Mouse (Mus musculus): ENCODE measurements around the gene Aplp2. TPM values are rescaled to one million over a fixed set of nuclear protein-coding genes. Genes with fewer than 3 reads are reported as not detected.

The Aplp2 gene
- polyA plus RNA-seq, 1 experiment from 2014 or later, result 164 TPM

GRCm38 (mm10) chr9:31245006-31245405 is 33.4 kb upstream of the Aplp2 start:
- H3K9ac ChIP-seq, result no peak overlapping the region
- no peaks in the 10 kb centered on the region for H3K27me3 ChIP-seq
- no peak overlapping the region for H3K4me3 ChIP-seq (replicated peaks)
- no peaks in the 10 kb centered on the region for H3K9me3 ChIP-seq (replicated peaks)
- peaks cover 36% of the 10 kb centered on the region for H3K4me1 ChIP-seq (replicated peaks)
- 87% methylated on average over 6 of the region's 6 CpGs for WGBS (ENCODE audit: insufficient replicate concordance)
- DNase-seq (no peak), ATAC-seq (ENCODE audit: low read depth) (no peak)
- H3K27ac ChIP-seq, result no peak overlapping the region
- H3K4me2 ChIP-seq, result no peak overlapping the region
- no peaks in the 10 kb centered on the region for H3K36me3 ChIP-seq

GRCm38 (mm10) chr9:31243939-31244333 is 32.3 kb upstream of the Aplp2 start:
- H3K9me3 ChIP-seq (replicated peaks), result no peaks in the 10 kb centered on the region
- H3K4me2 ChIP-seq, result no peak overlapping the region
- WGBS (ENCODE audit: insufficient replicate concordance), result 66% methylated on average over 5 of the region's 5 CpGs
- H3K27ac ChIP-seq, result no peak overlapping the region
- no peak overlapping the region for H3K4me3 ChIP-seq (replicated peaks)
- H3K4me1 ChIP-seq (replicated peaks), result peaks cover 31% of the 10 kb centered on the region
- DNase-seq (no peak), ATAC-seq (ENCODE audit: low read depth) (no peak)
- H3K27me3 ChIP-seq, result no peaks in the 10 kb centered on the region
- H3K9ac ChIP-seq, result no peak overlapping the region
- H3K36me3 ChIP-seq, result no peaks in the 10 kb centered on the region

- DNase-seq (no peak), ATAC-seq (ENCODE audit: low read depth) (no peak)
- 58% methylated on average over 18 of the region's 18 CpGs for WGBS (ENCODE audit: insufficient replicate concordance)
Observed at GRCm38 (mm10) chr9:31243306-31243938, 31.8 kb upstream of the Aplp2 start.

GRCm38 (mm10) chr9:31241208-31241699 is 29.6 kb upstream of the Aplp2 start:
- no peaks in the 10 kb centered on the region for H3K9me3 ChIP-seq (replicated peaks)
- H3K4me3 ChIP-seq (replicated peaks), result no peak overlapping the region
- WGBS (ENCODE audit: insufficient replicate concordance), result 79% methylated on average over 7 of the region's 7 CpGs
- no peak overlapping the region for H3K27ac ChIP-seq
- H3K4me2 ChIP-seq, result no peak overlapping the region
- H3K9ac ChIP-seq, result no peak overlapping the region
- H3K4me1 ChIP-seq (replicated peaks), result peaks cover 21% of the 10 kb centered on the region
- no peak for DNase-seq
- no peaks in the 10 kb centered on the region for H3K36me3 ChIP-seq
- no peaks in the 10 kb centered on the region for H3K27me3 ChIP-seq
- ATAC-seq (ENCODE audit: low read depth), result no peak

More at GRCm38 (mm10) chr9:31243306-31243938, 31.8 kb upstream of the Aplp2 start:
- H3K9me3 ChIP-seq (replicated peaks), result no peaks in the 10 kb centered on the region
- no peak overlapping the region for H3K27ac ChIP-seq
- H3K4me2 ChIP-seq, result no peak overlapping the region
- no peak overlapping the region for H3K4me3 ChIP-seq (replicated peaks)
- no peaks in the 10 kb centered on the region for H3K36me3 ChIP-seq
- H3K4me1 ChIP-seq (replicated peaks), result peaks cover 29% of the 10 kb centered on the region
- no peaks in the 10 kb centered on the region for H3K27me3 ChIP-seq
- no peak overlapping the region for H3K9ac ChIP-seq

- H3K4me3 ChIP-seq (replicated peaks), result no peak overlapping the region
- no peak overlapping the region for H3K4me2 ChIP-seq
- DNase-seq (no peak), ATAC-seq (ENCODE audit: low read depth) (no peak)
- no peak overlapping the region for H3K27ac ChIP-seq
- no peaks in the 10 kb centered on the region for H3K36me3 ChIP-seq
- 79% methylated on average over 8 of the region's 8 CpGs for WGBS (ENCODE audit: insufficient replicate concordance)
- H3K27me3 ChIP-seq, result no peaks in the 10 kb centered on the region
- H3K4me1 ChIP-seq (replicated peaks), result peaks cover 21% of the 10 kb centered on the region
- H3K9ac ChIP-seq, result no peak overlapping the region
- no peaks in the 10 kb centered on the region for H3K9me3 ChIP-seq (replicated peaks)
Observed at GRCm38 (mm10) chr9:31240522-31241207, 29.1 kb upstream of the Aplp2 start.

- H3K27me3 ChIP-seq, result no peaks in the 10 kb centered on the region
- H3K9me3 ChIP-seq (replicated peaks), result no peaks in the 10 kb centered on the region
- no peak for DNase-seq
- no peak overlapping the region for H3K27ac ChIP-seq
- 91% methylated on average over 2 of the region's 2 CpGs for WGBS (ENCODE audit: insufficient replicate concordance)
- no peak overlapping the region for H3K4me3 ChIP-seq (replicated peaks)
- H3K4me1 ChIP-seq (replicated peaks), result peaks cover 21% of the 10 kb centered on the region
- H3K36me3 ChIP-seq, result no peaks in the 10 kb centered on the region
- no peak overlapping the region for H3K4me2 ChIP-seq
- H3K9ac ChIP-seq, result no peak overlapping the region
- ATAC-seq (ENCODE audit: low read depth), result no peak
Observed at GRCm38 (mm10) chr9:31239551-31239950, 27.9 kb upstream of the Aplp2 start.

- H3K9me3 ChIP-seq (replicated peaks), result no peaks in the 10 kb centered on the region
- no peak for ATAC-seq (ENCODE audit: low read depth)
- 64% methylated on average over 2 of the region's 2 CpGs for WGBS (ENCODE audit: insufficient replicate concordance)
Observed at GRCm38 (mm10) chr9:31238526-31238925, 26.9 kb upstream of the Aplp2 start.

GRCm38 (mm10) chr9:31236079-31236478 is 24.5 kb upstream of the Aplp2 start:
- Histone ChIP-seq H3K9me3 (replicated peaks) (no peaks in the 10 kb centered on the region), H3K36me3 (no peaks in the 10 kb centered on the region), H3K9ac (no peak overlapping the region), H3K4me1 (replicated peaks) (peaks cover 14% of the 10 kb centered on the region; the same call in 1 of the 2 replicates), H3K27ac (no peak overlapping the region), H3K4me2 (no peak overlapping the region), H3K27me3 (no peaks in the 10 kb centered on the region), H3K4me3 (replicated peaks) (no peak overlapping the region)
- DNase-seq (no peak), ATAC-seq (ENCODE audit: low read depth) (no peak)
- WGBS (ENCODE audit: insufficient replicate concordance), result 64% methylated on average over 5 of the region's 5 CpGs

More at GRCm38 (mm10) chr9:31238526-31238925, 26.9 kb upstream of the Aplp2 start:
- Histone ChIP-seq H3K4me1 (replicated peaks) (peaks cover 16% of the 10 kb centered on the region), H3K4me2 (no peak overlapping the region), H3K27ac (no peak overlapping the region), H3K4me3 (replicated peaks) (no peak overlapping the region), H3K27me3 (no peaks in the 10 kb centered on the region), H3K36me3 (no peaks in the 10 kb centered on the region), H3K9ac (no peak overlapping the region)
- DNase-seq, result no peak

GRCm38 (mm10) chr9:31235489-31235888 is 23.9 kb upstream of the Aplp2 start:
- Histone ChIP-seq H3K27ac (no peak overlapping the region), H3K27me3 (no peaks in the 10 kb centered on the region), H3K36me3 (no peaks in the 10 kb centered on the region), H3K4me2 (no peak overlapping the region), H3K9ac (no peak overlapping the region), H3K9me3 (replicated peaks) (no peaks in the 10 kb centered on the region), H3K4me1 (replicated peaks) (peaks cover 13% of the 10 kb centered on the region; the same call in 1 of the 2 replicates), H3K4me3 (replicated peaks) (no peak overlapping the region)
- 72% methylated on average over 9 of the region's 9 CpGs for WGBS (ENCODE audit: insufficient replicate concordance)
- no peak for ATAC-seq (ENCODE audit: low read depth)
- no peak for DNase-seq

GRCm38 (mm10) chr9:31235030-31235429 is 23.4 kb upstream of the Aplp2 start:
- DNase-seq, result no peak
- ATAC-seq (ENCODE audit: low read depth), result no peak
- Histone ChIP-seq H3K27me3 (no peaks in the 10 kb centered on the region), H3K27ac (no peak overlapping the region), H3K9ac (no peak overlapping the region), H3K9me3 (replicated peaks) (no peaks in the 10 kb centered on the region), H3K36me3 (no peaks in the 10 kb centered on the region), H3K4me1 (replicated peaks) (peaks cover 13% of the 10 kb centered on the region; the same call in 1 of the 2 replicates), H3K4me3 (replicated peaks) (no peak overlapping the region), H3K4me2 (no peak overlapping the region)
- 54% methylated on average over 4 of the region's 4 CpGs for WGBS (ENCODE audit: insufficient replicate concordance)

GRCm38 (mm10) chr9:31226541-31226940 is 14.9 kb upstream of the Aplp2 start:
- Histone ChIP-seq H3K9ac (no peak overlapping the region), H3K4me2 (peak overlapping the region; percentile 34)

More at GRCm38 (mm10) chr9:31226541-31226940, 14.9 kb upstream of the Aplp2 start:
- peak; percentile 94 for ATAC-seq (ENCODE audit: low read depth)
- Histone ChIP-seq H3K36me3 (no peaks in the 10 kb centered on the region), H3K4me1 (replicated peaks) (peaks cover 35% of the 10 kb centered on the region), H3K27me3 (peaks cover 2% of the 10 kb centered on the region; the same call in 1 of the 2 replicates), H3K27ac (peak overlapping the region; percentile 63), H3K9me3 (replicated peaks) (no peaks in the 10 kb centered on the region), H3K4me3 (replicated peaks) (no peak overlapping the region; the same call in 1 of the 2 replicates)
- 24% methylated on average over 8 of the region's 8 CpGs for WGBS (ENCODE audit: insufficient replicate concordance)
- DNase-seq, result peak; percentile 55

All from liver, embryonic 13.5 days (tissue).